Mouse (Mus musculus) small intestine, adult 2 months (tissue): ENCODE results near the gene Ptprd. TPM values are rescaled to one million over a fixed set of nuclear protein-coding genes. Genes with fewer than 3 reads are reported as not detected.
"Not testable (repeated sequence)": the region's sequence is repeated elsewhere in the genome, so short reads cannot be mapped to it uniquely, and the experiment has no call there.

ENCODE experiments used
- H3K27ac ChIP-seq: fragments of 200-500 bp; 2 replicates; pipeline ENCODE4 v1.5.1; 2012; ENCODE audit warnings: low read depth, low read length, control low read depth, inconsistent platforms; ENCODE audit not compliant: insufficient read depth
- H3K27me3 ChIP-seq: fragments of 200-500 bp; 2 replicates; pipeline ENCODE4 v1.6.1; 2012; ENCODE audit warnings: mild to moderate bottlenecking, moderate library complexity, low read length, inconsistent platforms; ENCODE audit not compliant: control insufficient read depth, insufficient read depth
- H3K36me3 ChIP-seq: fragments of 200-500 bp; 2 replicates; pipeline ENCODE4 v1.6.1; 2012; ENCODE audit warnings: mild to moderate bottlenecking, low read length, control low read depth, inconsistent platforms; ENCODE audit not compliant: control insufficient read depth, insufficient read depth
- H3K4me1 ChIP-seq: fragments of 200-500 bp; 2 replicates; pipeline ENCODE4 v1.6.1; 2012; ENCODE audit warnings: low read length, inconsistent platforms, mixed read lengths; ENCODE audit not compliant: control insufficient read depth, insufficient read depth, insufficient read length
- H3K4me3 ChIP-seq: fragments of 200-500 bp; 2 replicates; pipeline ENCODE4 v1.5.1; 2012; ENCODE audit warnings: low read depth, mild to moderate bottlenecking, control low read depth, inconsistent platforms, low read length, moderate library complexity
- CTCF ChIP-seq: fragments of 200-500 bp; IDR thresholded peaks from 2 replicates; pipeline ENCODE4 v1.5.1; 2012; ENCODE audit warnings: low read depth, mild to moderate bottlenecking, control low read depth, inconsistent platforms, low read length, moderate library complexity, mixed read lengths; ENCODE audit not compliant: insufficient replicate concordance, insufficient read length; ENCODE audit errors: extremely low read depth
- POLR2A ChIP-seq: fragments of 200-500 bp; IDR thresholded peaks from 2 replicates; pipeline ENCODE4 v1.6.1; 2012; ENCODE audit warnings: low read depth, mild to moderate bottlenecking, control low read depth, inconsistent platforms, low read length, moderate library complexity
- WGBS: fragments of 180-500 bp; shearing (Covaris S2); methylation state at CpG from one replicate; pipeline ENCODE4 v1.1.7; 2018; 5-methylcytosine and 5-hydroxymethylcytosine counted together
- polyA plus RNA-seq: library from polyadenylated mRNA; depleted of rRNA; stranded (reverse); fragments of >200 nt; gene quantifications from 2 replicates; pipeline ENCODE4 v1.2.3, GENCODE M21; 2012

Gene Ptprd
- polyA plus RNA-seq, 1 experiment: 1.5 TPM

DNA sequence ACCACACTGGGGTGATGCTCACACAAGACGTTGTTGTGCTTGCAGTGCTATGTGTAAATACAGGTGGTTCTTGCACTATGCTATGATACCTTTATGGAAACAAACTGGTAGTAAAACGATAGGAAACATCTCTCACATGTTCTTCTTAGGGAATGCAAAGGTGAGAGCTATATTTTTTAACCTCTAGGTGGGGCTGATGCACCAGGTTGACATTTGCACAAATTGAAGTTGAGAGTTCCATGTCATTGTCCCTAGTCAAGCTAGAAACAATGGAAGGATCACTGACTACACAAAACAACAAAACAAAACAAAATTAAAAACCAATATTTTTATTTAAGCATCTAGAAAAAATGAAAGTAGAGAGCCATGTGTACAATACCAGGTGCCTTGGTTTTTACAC lies 250.1 kb downstream of the Ptprd start:
- TF ChIP-seq POLR2A: no peak
- no peak for TF ChIP-seq CTCF
- WGBS: 11% methylated on average over 2 of the region's 2 CpGs
- no peak overlapping the region for H3K27ac ChIP-seq
- no peaks in the 10 kb centered on the region for H3K36me3 ChIP-seq
- H3K27me3 ChIP-seq: no peaks in the 10 kb centered on the region
- no peak overlapping the region for H3K4me3 ChIP-seq
- no peaks in the 10 kb centered on the region for H3K4me1 ChIP-seq

DNA sequence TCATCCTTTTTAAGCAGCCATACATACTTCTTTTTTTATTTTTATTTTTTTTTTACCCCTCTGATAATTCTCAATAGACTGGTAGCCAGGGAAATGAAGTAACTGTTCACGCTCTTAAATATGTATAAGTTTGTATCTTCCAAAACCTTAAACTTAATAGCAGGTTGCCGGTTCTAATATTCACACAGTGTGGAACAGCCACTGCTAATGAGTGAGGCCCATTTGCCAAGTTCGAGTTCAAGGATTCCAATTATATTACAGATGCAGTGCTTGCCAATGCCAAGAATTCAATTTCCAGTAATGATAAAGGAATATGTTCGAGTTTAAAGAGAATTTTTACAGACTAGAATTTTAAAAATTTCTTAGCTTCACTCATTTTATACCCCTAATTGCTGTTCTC lies 322.3 kb downstream of the Ptprd start:
- 73% methylated on average over 4 of the region's 4 CpGs for WGBS
- Histone ChIP-seq H3K27ac (no peak overlapping the region), H3K4me3 (no peak overlapping the region), H3K36me3 (no peaks in the 10 kb centered on the region), H3K27me3 (no peaks in the 10 kb centered on the region; the same call in 1 of the 2 replicates), H3K4me1 (no peaks in the 10 kb centered on the region)
- TF ChIP-seq CTCF (no peak), POLR2A (no peak)

DNA sequence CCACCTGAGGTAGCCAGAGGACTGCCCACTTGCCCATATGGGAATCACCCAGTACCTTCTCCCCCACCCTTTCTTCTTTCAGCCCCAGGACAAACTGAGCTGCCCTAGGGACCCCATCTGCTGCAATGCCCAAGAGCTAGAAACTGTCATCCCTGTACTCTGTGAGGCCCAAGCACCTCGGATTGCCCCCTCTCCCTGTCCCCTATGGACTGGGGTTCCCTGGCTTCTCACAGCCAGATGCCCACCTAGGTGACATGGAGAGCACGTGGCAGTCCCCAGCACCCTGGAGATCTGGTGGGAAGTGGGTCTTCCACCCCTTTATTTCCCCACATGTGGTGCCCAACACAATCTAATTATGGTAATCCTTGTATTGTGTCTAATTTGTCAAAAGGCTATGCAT lies 331.5 kb downstream of the Ptprd start:
- 37% methylated on average over 2 of the region's 2 CpGs for WGBS
- H3K4me3 ChIP-seq: no peak overlapping the region
- no peak for TF ChIP-seq CTCF
- TF ChIP-seq POLR2A: no peak
- H3K27me3 ChIP-seq: no peaks in the 10 kb centered on the region
- no peaks in the 10 kb centered on the region for H3K36me3 ChIP-seq
- no peak overlapping the region for H3K27ac ChIP-seq
- H3K4me1 ChIP-seq: no peaks in the 10 kb centered on the region

DNA sequence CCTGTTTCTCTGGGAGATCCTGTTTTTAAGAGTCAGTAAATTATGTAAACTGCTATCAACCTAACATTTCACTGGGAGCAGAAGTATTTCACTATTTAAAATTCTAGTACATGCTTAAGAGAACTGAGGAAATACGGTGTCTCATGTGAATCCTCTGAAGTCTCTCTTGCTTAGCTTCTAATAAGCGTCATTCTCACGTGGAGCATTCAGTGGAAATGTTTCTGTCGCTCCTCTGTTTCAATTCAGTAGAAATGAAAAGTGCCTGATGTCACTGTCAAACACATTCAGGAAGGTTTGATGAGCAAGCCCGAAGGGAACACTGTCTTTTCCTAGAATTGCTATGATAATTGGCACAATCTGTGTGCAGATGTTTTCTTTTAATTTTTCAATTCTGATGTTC lies 350.5 kb downstream of the Ptprd start:
- H3K4me1 ChIP-seq: no peaks in the 10 kb centered on the region
- H3K27ac ChIP-seq: no peak overlapping the region
- TF ChIP-seq POLR2A (no peak), CTCF (no peak)
- 73% methylated on average over 5 of the region's 5 CpGs for WGBS
- no peaks in the 10 kb centered on the region for H3K27me3 ChIP-seq
- H3K4me3 ChIP-seq: no peak overlapping the region
- no peaks in the 10 kb centered on the region for H3K36me3 ChIP-seq

DNA sequence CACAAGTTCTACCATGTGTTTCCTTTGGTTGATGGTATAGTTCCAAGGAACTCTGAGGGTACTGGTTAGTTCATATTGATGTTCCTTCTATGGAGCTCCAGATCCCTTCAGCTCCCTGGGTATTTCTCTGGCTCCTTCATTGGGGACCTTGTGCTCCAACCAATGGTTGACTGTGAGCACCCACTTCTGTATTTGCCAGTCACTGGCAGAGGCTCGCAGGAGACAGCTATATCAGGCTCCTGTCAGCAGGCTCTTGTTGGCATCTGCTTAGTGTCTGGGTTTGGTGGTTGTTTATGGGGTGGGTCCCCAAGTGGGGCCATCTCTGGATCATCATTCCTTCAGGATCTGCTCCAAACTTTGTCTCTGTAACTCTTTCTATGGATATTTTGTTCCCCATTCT lies 414.4 kb downstream of the Ptprd start:
- H3K4me3 ChIP-seq, H3K36me3 ChIP-seq, H3K4me1 ChIP-seq, H3K27me3 ChIP-seq, H3K27ac ChIP-seq: not testable (repeated sequence)
- WGBS: 55% methylated on average over 1 of the region's 1 CpGs

DNA sequence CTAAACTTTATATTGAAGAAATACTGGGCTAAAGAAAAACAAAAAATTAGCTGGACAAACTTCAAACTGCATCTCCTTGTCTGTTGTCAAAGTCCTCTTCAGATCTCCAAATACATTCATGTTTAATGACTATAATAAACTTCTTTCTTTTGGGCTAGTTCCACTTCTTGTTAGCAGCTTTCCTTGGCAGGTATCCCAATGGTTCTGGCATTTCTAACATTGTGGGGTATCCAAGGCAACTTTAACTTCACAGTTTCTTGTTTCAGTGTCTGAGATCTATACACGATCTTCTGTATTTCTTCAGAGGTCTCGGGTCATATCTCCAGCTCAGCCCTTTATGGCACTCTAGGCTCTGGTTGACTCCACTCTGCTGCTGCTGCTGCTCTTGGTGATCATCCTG lies 434.5 kb downstream of the Ptprd start:
- H3K4me3 ChIP-seq: no peak overlapping the region
- TF ChIP-seq POLR2A (no peak), CTCF (no peak)
- no peaks in the 10 kb centered on the region for H3K36me3 ChIP-seq
- H3K27ac ChIP-seq: no peak overlapping the region
- 71% methylated on average over 2 of the region's 2 CpGs for WGBS
- H3K4me1 ChIP-seq: no peaks in the 10 kb centered on the region
- H3K27me3 ChIP-seq: no peaks in the 10 kb centered on the region

DNA sequence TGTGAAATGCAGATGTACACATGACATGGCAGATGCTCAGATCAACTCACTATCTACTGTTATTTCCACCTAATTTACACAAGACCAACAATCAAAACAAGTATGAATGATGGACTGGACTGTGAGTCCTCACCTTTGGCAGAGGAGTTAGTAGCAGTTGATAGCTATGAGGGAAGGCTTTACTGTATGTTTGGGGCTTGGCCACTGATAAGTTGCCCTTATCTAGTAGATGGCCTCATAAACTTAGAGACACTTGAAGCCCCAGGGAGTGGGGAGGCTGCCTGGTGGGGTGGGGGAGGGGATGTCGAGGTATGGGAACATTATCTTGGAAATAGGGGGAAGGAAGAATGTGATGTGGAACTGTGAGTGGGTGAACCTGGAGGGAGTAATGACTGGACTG lies 448.0 kb downstream of the Ptprd start:
- no peak overlapping the region for H3K4me3 ChIP-seq
- no peak overlapping the region for H3K27ac ChIP-seq
- no peaks in the 10 kb centered on the region for H3K36me3 ChIP-seq
- WGBS: 19% methylated on average over 1 of the region's 1 CpGs
- no peaks in the 10 kb centered on the region for H3K4me1 ChIP-seq
- TF ChIP-seq POLR2A (no peak), CTCF (no peak)
- no peaks in the 10 kb centered on the region for H3K27me3 ChIP-seq

DNA sequence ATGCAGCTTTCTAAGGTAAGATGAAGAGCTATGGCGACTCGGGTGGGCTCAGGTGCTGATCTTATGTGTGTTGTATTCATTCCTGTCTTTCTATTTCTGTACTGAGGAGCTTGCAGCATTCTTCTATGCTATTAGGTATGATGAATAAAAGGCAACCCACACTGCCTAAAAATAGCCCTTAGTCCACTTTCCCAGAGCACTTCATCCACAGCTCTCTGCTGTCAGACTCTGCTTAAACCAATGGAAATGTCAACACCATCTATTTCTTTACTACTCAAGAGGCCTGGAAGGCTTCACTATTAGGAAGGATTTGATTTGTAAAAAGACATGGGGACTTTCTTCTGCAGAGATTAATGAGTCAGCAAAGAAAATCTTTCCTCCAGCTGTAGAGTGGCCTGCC lies 468.4 kb downstream of the Ptprd start:
- no peaks in the 10 kb centered on the region for H3K27me3 ChIP-seq
- 80% methylated on average over 2 of the region's 2 CpGs for WGBS
- no peak overlapping the region for H3K27ac ChIP-seq
- H3K4me3 ChIP-seq: no peak overlapping the region
- no peaks in the 10 kb centered on the region for H3K4me1 ChIP-seq
- no peak for TF ChIP-seq POLR2A
- no peak for TF ChIP-seq CTCF
- no peaks in the 10 kb centered on the region for H3K36me3 ChIP-seq
